Mouse (Mus musculus) adrenal gland, postnatal 36 days (tissue): ENCODE measurements around the gene Ablim2. TPM values are rescaled to one million over a fixed set of nuclear protein-coding genes. Genes with fewer than 3 reads are reported as not detected.

Experiments
- DNase-seq, 2 experiments: peaks; one replicate each; pipeline ENCODE4 v3.0.0; 2021; ENCODE audit warnings: mixed read lengths in 1 of 2
- total RNA-seq, 2 experiments: library from RNA; stranded (reverse); gene quantifications; 2 replicates each; pipeline ENCODE4 v1.2.3; 2021

Gene Ablim2
- total RNA-seq, 2 experiments from 2014 or later: 6.2 to 8.5 TPM

- DNase-seq: no peak
These were observed 127.0 kb downstream of the Ablim2 start for GRCm38 (mm10) chr5:35884689-35885088.

GRCm38 (mm10) chr5:35888959-35889358 is 131.3 kb downstream of the Ablim2 start:
- peak in 1 of 2 experiments; percentile 26 for DNase-seq

- DNase-seq: no peak
These were observed 132.0 kb downstream of the Ablim2 start for GRCm38 (mm10) chr5:35889641-35890040.

GRCm38 (mm10) chr5:35890985-35891730 is 133.5 kb downstream of the Ablim2 start:
- DNase-seq: no peak

GRCm38 (mm10) chr5:35892363-35892762 is 134.7 kb downstream of the Ablim2 start:
- no peak for DNase-seq

- peak; percentile 100 for DNase-seq
These were observed 135.6 kb downstream of the Ablim2 start, which contains the start of gene Afap1 for GRCm38 (mm10) chr5:35893093-35893804. Afap1 (plus strand) TSS chr5:35893319.

- peak; percentile 83 to 84 for DNase-seq
These were observed 136.2 kb downstream of the Ablim2 start for GRCm38 (mm10) chr5:35893805-35894260.

- DNase-seq: peak; percentile 32 to 46
These were observed 136.8 kb downstream of the Ablim2 start for GRCm38 (mm10) chr5:35894295-35895047.

- peak; percentile 32 to 51 for DNase-seq
These were observed 138.2 kb downstream of the Ablim2 start for GRCm38 (mm10) chr5:35895926-35896325.

GRCm38 (mm10) chr5:35896556-35896955 is 138.9 kb downstream of the Ablim2 start:
- DNase-seq: no peak

- no peak for DNase-seq
These were observed 139.5 kb downstream of the Ablim2 start for GRCm38 (mm10) chr5:35897147-35897546.

- peak in 1 of 2 experiments; percentile 32 for DNase-seq
These were observed 140.4 kb downstream of the Ablim2 start for GRCm38 (mm10) chr5:35898114-35898513.

GRCm38 (mm10) chr5:35898994-35899393 is 141.3 kb downstream of the Ablim2 start:
- DNase-seq: no peak

GRCm38 (mm10) chr5:35900401-35901225 is 142.9 kb downstream of the Ablim2 start:
- DNase-seq: no peak

- DNase-seq: no peak
These were observed 143.6 kb downstream of the Ablim2 start for GRCm38 (mm10) chr5:35901226-35901809.

- DNase-seq: no peak
These were observed 145.8 kb downstream of the Ablim2 start for GRCm38 (mm10) chr5:35903456-35903855.

- DNase-seq: no peak
These were observed 147.6 kb downstream of the Ablim2 start for GRCm38 (mm10) chr5:35905283-35905682.

- no peak for DNase-seq
These were observed 149.4 kb downstream of the Ablim2 start for GRCm38 (mm10) chr5:35907090-35907489.

GRCm38 (mm10) chr5:35907633-35908426 is 150.2 kb downstream of the Ablim2 start:
- peak; percentile 87 for DNase-seq
